Mouse (Mus musculus) erythroid progenitor cell, adult 5-6 weeks (primary cell): ENCODE data around the gene Cd72. TPM values are rescaled to one million over a fixed set of nuclear protein-coding genes. Genes with fewer than 3 reads are reported as not detected.

Experiments used
- ATAC-seq: replicated peaks from 2 replicates; pipeline ENCODE4 v1.8.0; 2016; ENCODE audit warnings: moderate number of reproducible peaks, mild to moderate bottlenecking, moderate TSS enrichment, inconsistent platforms; ENCODE audit not compliant: poor library complexity, low FRiP score, severe bottlenecking
- total RNA-seq, 2 experiments: library from RNA; stranded (forward) in 1 of 2; stranded (reverse) in 1 of 2; fragments of 150-400 nt in 1 of 2; fragments of 186-747, 209-891 nt in 1 of 2; gene quantifications; 2 replicates each; pipeline versions ENCODE4 v1.2.3 to v1.2.4; 2015 to 2017; ENCODE audit warnings: low replicate concordance in 2 of 2

Gene Cd72
- total RNA-seq, 2 experiments from 2014 or later = 17.2 to 23.5 TPM

DNA sequence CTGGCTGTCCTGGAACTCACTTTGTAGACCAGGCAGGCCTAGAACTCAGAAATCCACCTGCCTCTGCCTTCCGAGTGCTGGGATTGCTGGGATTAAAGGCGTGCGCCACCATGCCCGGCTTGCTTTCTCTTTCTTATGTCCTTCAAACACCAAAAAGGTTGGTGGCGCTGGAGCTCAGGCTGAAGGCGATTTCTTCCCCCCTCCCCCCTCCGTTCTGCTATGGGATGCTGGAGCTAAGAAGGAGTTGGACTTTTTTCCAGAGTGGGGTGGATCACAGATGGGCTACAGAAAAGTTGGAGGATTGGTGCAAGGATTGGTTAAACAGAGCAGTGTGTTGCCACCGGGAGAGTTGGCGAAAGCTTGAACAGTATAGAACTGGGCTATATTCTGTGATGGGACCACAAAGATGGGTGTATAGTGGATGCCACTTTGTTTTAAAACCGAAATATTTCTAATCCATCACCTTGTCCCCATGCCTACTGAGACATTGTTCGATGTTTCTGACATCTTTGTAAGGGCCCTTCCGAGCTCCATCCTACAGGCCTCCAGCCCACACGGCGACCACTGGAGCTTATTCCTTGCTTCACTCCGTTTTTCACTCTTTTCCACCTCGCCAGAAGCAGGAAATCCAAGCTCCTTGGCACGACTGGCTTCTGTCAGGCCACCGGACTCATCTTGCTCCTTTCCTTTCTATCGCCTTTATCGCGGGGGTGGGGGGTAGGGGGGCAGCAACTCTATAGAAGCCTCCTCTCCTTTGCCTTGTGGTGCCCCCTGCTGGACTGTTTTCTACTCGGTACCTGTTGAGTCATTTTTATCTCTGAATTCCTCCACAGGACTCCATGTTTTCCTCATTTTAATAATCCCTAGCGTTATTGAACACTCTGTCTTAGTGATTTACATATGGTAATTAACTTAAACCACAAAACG is 24.7 kb upstream of the Cd72 start:
- no peak; the same call in 1 of the 2 replicates for ATAC-seq

- no peak; the same call in 1 of the 2 replicates for ATAC-seq
Observed at GRCm38 (mm10) chr4:43478534-43478858, 24.1 kb upstream of the Cd72 start.

GRCm38 (mm10) chr4:43477857-43478533 is 23.6 kb upstream of the Cd72 start:
- peak; percentile 98 for ATAC-seq

- ATAC-seq = no peak
Observed at GRCm38 (mm10) chr4:43476604-43477003, 22.2 kb upstream of the Cd72 start.

- no peak for ATAC-seq
Observed at GRCm38 (mm10) chr4:43473636-43474035, 19.2 kb upstream of the Cd72 start.

GRCm38 (mm10) chr4:43470301-43470700 is 15.9 kb upstream of the Cd72 start:
- no peak for ATAC-seq

DNA sequence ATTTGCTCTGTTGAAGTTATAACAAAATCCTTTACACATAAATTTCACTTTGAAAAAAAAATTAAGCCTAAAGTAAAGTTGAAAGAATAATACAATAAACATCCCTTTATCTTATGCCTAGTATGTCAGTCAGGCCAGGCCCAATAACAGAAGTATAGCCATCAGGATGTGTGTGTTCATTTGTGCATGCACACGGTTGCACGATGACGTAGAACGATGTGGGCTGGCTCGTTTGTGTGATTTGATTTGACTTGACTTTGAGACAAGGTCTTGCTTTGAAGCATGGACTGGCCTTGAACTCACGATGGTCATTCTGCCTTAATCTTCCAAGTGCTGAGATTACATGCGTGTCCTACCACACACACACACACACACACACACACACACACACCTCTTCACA is 12.4 kb upstream of the Cd72 start:
- no peak for ATAC-seq

DNA sequence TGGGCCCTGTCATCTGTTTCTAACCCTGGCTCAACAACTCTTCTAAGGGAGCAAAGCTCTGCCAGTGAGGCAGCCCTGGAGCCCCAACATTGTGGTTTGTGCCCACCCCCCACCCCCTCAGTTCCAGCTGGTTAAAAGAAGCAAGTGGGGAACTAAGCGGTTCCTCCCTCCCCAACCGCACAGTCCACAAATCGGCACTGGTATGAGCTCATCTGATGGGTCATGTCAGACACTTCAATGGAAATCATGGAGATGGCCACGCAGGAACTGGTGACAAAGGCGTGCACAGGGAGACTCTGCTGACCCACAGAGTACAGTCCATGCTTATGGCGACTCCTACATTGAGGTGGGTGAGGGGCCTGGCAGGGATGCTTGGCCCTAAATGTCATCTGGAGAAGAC is 11.5 kb upstream of the Cd72 start:
- no peak for ATAC-seq

DNA sequence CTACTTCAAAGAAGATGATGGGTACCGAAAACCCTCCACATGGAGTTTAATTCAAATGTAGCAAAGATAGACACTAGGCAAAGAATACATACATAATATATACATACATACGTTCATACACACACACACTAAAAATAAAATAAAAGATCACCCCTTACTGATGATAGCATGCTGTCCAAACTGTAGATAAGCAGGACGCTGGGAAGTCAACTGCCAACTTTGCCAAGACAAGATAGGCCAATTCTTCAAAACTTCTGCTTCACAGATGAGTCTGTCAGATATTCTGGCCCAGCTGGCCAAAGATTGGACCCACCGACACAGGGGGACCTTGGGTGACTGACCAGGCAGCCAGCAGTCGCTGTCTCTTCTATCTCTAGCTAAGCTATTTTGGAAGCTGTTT is 8.7 kb upstream of the Cd72 start:
- ATAC-seq = no peak

DNA sequence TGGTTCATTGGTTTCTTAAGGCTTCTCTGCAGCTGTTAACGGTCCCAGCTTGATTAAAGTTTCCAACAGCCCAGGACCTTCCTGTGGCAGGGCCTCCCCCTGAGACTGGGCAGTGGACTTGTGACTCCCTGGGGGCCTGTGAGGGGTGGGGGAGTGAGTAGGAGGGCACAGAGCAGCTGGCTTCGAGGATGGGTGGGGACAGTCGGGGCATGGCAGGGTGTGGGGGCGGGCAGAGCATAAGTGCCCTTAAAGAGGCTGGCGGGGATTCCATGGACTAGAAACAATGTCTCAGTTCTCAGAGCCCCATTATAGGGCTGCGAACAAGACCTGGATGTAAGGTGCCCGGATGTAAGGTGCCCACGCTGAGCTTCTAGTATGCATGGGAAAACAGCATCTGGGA is 2.7 kb upstream of the Cd72 start:
- no peak for ATAC-seq

DNA sequence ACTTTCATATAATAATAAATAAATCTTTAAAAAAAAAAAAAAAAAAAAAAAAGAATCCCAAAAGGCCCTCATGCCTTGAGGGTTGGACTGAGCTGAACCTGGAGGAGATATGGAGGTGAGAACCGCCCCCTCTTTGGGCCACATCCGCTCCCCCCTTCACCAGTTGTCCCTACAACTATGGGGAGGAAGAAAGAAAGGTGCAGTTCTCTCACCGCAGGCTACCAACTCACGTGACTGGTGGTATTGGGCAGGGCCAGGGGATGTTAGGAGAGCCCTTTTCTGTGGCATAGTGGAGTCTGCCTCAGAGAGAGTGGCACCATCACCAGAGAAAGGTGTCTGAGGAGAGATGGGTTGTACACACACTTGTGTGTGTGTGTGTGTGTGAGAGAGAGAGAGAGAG is 2.0 kb upstream of the Cd72 start:
- ATAC-seq = no peak

- ATAC-seq = no peak
Observed at GRCm38 (mm10) chr4:43453413-43453812, 1.0 kb downstream of the Cd72 start.

- no peak for ATAC-seq
Observed at GRCm38 (mm10) chr4:43452315-43452714, 2.1 kb downstream of the Cd72 start.

- no peak for ATAC-seq
Observed at GRCm38 (mm10) chr4:43448554-43448953, 5.9 kb downstream of the Cd72 start.

DNA sequence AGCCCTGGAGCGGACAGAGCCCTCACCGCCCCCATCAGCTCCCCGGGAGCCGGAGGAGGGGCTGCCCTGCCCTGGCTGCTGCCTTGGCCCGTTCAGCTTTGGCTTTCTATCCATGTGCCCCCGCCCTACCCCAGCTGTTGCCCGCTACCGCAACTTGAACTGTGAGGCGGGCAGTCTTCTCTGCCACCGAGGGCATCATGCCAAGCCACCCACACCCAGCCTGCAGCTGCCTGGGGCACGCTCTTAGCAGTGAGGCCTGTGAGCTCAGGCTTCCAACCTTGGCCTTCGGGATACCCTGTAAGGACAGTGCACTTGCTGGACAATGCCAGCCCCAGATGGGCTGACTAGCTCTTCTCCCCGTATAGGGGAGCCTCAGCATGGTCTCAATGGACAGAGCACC is 7.2 kb downstream of the Cd72 start:
- no peak for ATAC-seq

DNA sequence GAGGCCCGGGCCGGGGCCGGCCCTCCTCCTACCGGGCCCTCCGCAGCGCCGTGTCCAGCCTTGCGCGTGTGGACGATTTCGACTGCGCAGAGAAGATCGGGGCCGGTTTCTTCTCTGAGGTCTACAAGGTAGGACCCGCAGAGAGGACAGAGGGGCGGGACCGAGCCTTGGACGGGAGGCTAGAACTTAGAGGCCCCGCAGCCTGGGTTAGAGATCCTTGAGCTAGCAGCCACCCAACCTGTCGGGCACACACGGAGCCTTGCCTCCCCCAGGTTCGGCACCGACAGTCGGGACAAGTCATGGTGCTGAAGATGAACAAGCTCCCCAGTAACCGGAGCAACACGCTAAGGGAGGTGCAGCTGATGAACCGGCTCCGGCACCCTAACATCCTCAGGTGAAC is 10.9 kb downstream of the Cd72 start:
- no peak for ATAC-seq

- peak; percentile 43 for ATAC-seq
Observed at GRCm38 (mm10) chr4:43442456-43443361, 11.7 kb downstream of the Cd72 start.

GRCm38 (mm10) chr4:43442044-43442443 is 12.4 kb downstream of the Cd72 start:
- ATAC-seq = peak; percentile 96

GRCm38 (mm10) chr4:43441639-43442038 is 12.8 kb downstream of the Cd72 start, which contains the start of gene Tesk1:
Gene Tesk1 (plus strand): TSS chr4:43441939.
- ATAC-seq = no peak

DNA sequence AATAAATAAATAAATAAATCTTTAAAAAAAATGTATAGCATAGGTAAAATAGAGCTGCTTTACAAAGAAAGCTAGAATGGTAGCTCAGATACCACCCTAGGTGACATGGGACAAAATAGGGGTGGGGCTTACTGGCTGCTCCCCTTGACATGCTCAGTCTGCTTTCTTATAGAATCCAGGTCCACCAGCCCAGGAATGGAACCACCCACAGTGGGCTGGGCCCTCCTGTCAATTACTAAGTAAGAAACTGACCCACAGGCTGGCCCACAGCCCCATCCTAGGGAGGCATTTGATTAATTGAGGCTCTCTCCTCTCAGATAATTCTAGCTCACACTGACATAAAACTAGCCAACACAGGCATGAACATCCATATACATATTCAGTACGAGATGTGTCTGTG is 21.6 kb downstream of the Cd72 start:
- no peak for ATAC-seq
